Mouse (Mus musculus) spleen, adult 2 months (tissue): ENCODE data around the gene Pot1a.

ENCODE experiments used
- CTCF ChIP-seq: fragments of 200-500 bp; IDR thresholded peaks from 2 replicates; pipeline ENCODE4 v1.5.1; 2011; ENCODE audit warnings: mild to moderate bottlenecking, inconsistent platforms; ENCODE audit not compliant: insufficient read depth, insufficient read length, insufficient replicate concordance; ENCODE audit errors: extremely low read depth
- POLR2A ChIP-seq: fragments of 200-500 bp; IDR thresholded peaks from 2 replicates; pipeline ENCODE4 v1.6.1; 2011; ENCODE audit warnings: low read depth, low read length, inconsistent platforms

DNA sequence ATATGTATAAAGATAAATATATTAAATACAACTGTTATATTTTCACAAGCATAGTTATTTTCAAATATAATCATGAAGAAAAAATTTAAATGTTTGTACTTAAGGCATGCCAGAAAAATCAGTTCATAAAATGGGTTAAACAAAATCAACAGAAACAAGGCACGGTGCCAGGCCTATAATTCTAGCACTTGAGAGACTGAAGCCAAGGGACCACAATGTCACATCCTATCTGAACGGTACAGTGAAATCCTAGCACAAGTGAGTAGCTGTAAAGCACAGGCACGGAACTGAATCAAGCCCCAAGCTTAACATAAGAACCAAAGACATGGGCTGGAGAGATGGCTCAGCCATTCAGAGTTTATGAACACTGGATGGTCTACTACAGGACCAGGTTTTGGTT, 6.8 kb downstream of the Pot1a start:
- no peak for TF ChIP-seq POLR2A
- no peak for TF ChIP-seq CTCF
